Mouse (Mus musculus): ENCODE results near the gene Mknk2.
A peak's percentile ranks its signal among the peaks of the same experiment; 100 is the strongest.

Mknk2 gene

GRCm38 (mm10) chr10:80621940-80622660 lies 55.8 kb downstream of the Mknk2 start:
- peak; percentile 100 for DNase-seq (ENCODE audit: low read depth, low spot score)
- Histone ChIP-seq H3K27me3 (ENCODE audit: control insufficient read depth, insufficient read depth, low read length, poor library complexity, severe bottlenecking) (no peaks in the 10 kb centered on the region), H3K36me3 (ENCODE audit: control insufficient read depth, insufficient read depth, low read length, poor library complexity, severe bottlenecking) (no peaks in the 10 kb centered on the region)

GRCm38 (mm10) chr10:80621690-80621939 lies 56.3 kb downstream of the Mknk2 start:
- Histone ChIP-seq H3K36me3 (ENCODE audit: control insufficient read depth, insufficient read depth, low read length, poor library complexity, severe bottlenecking) (no peaks in the 10 kb centered on the region), H3K27me3 (ENCODE audit: control insufficient read depth, insufficient read depth, low read length, poor library complexity, severe bottlenecking) (no peaks in the 10 kb centered on the region)
- DNase-seq (ENCODE audit: low read depth, low spot score): no peak

- DNase-seq (ENCODE audit: low read depth, low spot score): peak; percentile 34
- Histone ChIP-seq H3K36me3 (ENCODE audit: control insufficient read depth, insufficient read depth, low read length, poor library complexity, severe bottlenecking) (no peaks in the 10 kb centered on the region), H3K27me3 (ENCODE audit: control insufficient read depth, insufficient read depth, low read length, poor library complexity, severe bottlenecking) (no peaks in the 10 kb centered on the region)
Measured at GRCm38 (mm10) chr10:80620796-80621689, 56.9 kb downstream of the Mknk2 start.

- no peak for DNase-seq (ENCODE audit: low read depth, low spot score)
- no peaks in the 10 kb centered on the region; the same call in 1 of the 2 replicates for H3K36me3 ChIP-seq (ENCODE audit: control insufficient read depth, insufficient read depth, low read length, poor library complexity, severe bottlenecking)
Measured at GRCm38 (mm10) chr10:80620365-80620764, 57.5 kb downstream of the Mknk2 start.

GRCm38 (mm10) chr10:80619465-80620244 lies 58.3 kb downstream of the Mknk2 start:
- no peak for DNase-seq (ENCODE audit: low read depth, low spot score)
- Histone ChIP-seq H3K36me3 (ENCODE audit: control insufficient read depth, insufficient read depth, low read length, poor library complexity, severe bottlenecking) (no peaks in the 10 kb centered on the region; the same call in 1 of the 2 replicates), H3K27me3 (ENCODE audit: control insufficient read depth, insufficient read depth, low read length, poor library complexity, severe bottlenecking) (no peaks in the 10 kb centered on the region)

More at GRCm38 (mm10) chr10:80620365-80620764, 57.5 kb downstream of the Mknk2 start:
- H3K27me3 ChIP-seq (ENCODE audit: control insufficient read depth, insufficient read depth, low read length, poor library complexity, severe bottlenecking): no peaks in the 10 kb centered on the region

- DNase-seq (ENCODE audit: low read depth, low spot score): peak; percentile 70
- Histone ChIP-seq H3K36me3 (ENCODE audit: control insufficient read depth, insufficient read depth, low read length, poor library complexity, severe bottlenecking) (no peaks in the 10 kb centered on the region; the same call in 1 of the 2 replicates), H3K27me3 (ENCODE audit: control insufficient read depth, insufficient read depth, low read length, poor library complexity, severe bottlenecking) (no peaks in the 10 kb centered on the region)
Measured at GRCm38 (mm10) chr10:80618181-80618580, 59.7 kb downstream of the Mknk2 start.

All from splenic B cell, adult 2 months (primary cell).